Mouse (Mus musculus): ENCODE results near the gene Ubl4a. TPM values are rescaled to one million over a fixed set of nuclear protein-coding genes. Genes with fewer than 3 reads are reported as not detected.
A peak's percentile ranks its signal among the peaks of the same experiment; 100 is the strongest.
"Not testable (repeated sequence)": the region's sequence is repeated elsewhere in the genome, so short reads cannot be mapped to it uniquely, and the experiment has no call there.

Gene Ubl4a
- polyA plus RNA-seq, 1 experiment = 45.2 TPM

GRCm38 (mm10) chrX:74388153-74388552 lies 15.1 kb upstream of the Ubl4a start:
- H3K9ac ChIP-seq (ENCODE audit: low read depth, poor library complexity, severe bottlenecking) = no peak overlapping the region
- H3K27ac ChIP-seq (ENCODE audit: insufficient read depth, low read length) = no peak overlapping the region
- no peak overlapping the region for H3K4me3 ChIP-seq (ENCODE audit: low read depth, low read length)
- H3K4me1 ChIP-seq (ENCODE audit: control insufficient read depth, insufficient read depth, low read length) = no peaks in the 10 kb centered on the region
- no peaks in the 10 kb centered on the region for H3K27me3 ChIP-seq (ENCODE audit: control insufficient read depth, insufficient read depth, low read length, poor library complexity, severe bottlenecking)
- H3K9me3 ChIP-seq (replicated peaks; ENCODE audit: control insufficient read depth, insufficient read depth, low read length, poor library complexity, severe bottlenecking) = no peaks in the 10 kb centered on the region
- no peaks in the 10 kb centered on the region for H3K36me3 ChIP-seq (ENCODE audit: control insufficient read depth, insufficient read depth, low read length, poor library complexity, severe bottlenecking)
- TF ChIP-seq EP300 (IDR thresholded peaks at IDR 0.05; ENCODE audit: insufficient read depth, low read depth, low read length) = no peak
- TF ChIP-seq POLR2A (IDR thresholded peaks at IDR 0.05; ENCODE audit: insufficient read depth, low read length) = no peak
- no peak for TF ChIP-seq CTCF (IDR thresholded peaks at IDR 0.05; ENCODE audit: low read depth, low read length)

GRCm38 (mm10) chrX:74384451-74384850 lies 11.4 kb upstream of the Ubl4a start:
- TF ChIP-seq CTCF (IDR thresholded peaks at IDR 0.05; ENCODE audit: low read depth, low read length) (no peak), EP300 (IDR thresholded peaks at IDR 0.05; ENCODE audit: insufficient read depth, low read depth, low read length) (no peak), POLR2A (IDR thresholded peaks at IDR 0.05; ENCODE audit: insufficient read depth, low read length) (no peak)
- no peaks in the 10 kb centered on the region for H3K27me3 ChIP-seq (ENCODE audit: control insufficient read depth, insufficient read depth, low read length, poor library complexity, severe bottlenecking)

GRCm38 (mm10) chrX:74368209-74368909 lies 4.7 kb downstream of the Ubl4a start:
- peak overlapping the region; percentile 3; the same call in 1 of the 2 replicates for H3K27ac ChIP-seq (ENCODE audit: insufficient read depth, low read length)
- no peaks in the 10 kb centered on the region for H3K9me3 ChIP-seq (replicated peaks; ENCODE audit: control insufficient read depth, insufficient read depth, low read length, poor library complexity, severe bottlenecking)
- no peaks in the 10 kb centered on the region for H3K27me3 ChIP-seq (ENCODE audit: control insufficient read depth, insufficient read depth, low read length, poor library complexity, severe bottlenecking)
- TF ChIP-seq POLR2A (IDR thresholded peaks at IDR 0.05; ENCODE audit: insufficient read depth, low read length) = no peak
- H3K36me3 ChIP-seq (ENCODE audit: control insufficient read depth, insufficient read depth, low read length, poor library complexity, severe bottlenecking) = peaks cover 7% of the 10 kb centered on the region; the same call in 1 of the 2 replicates
- H3K4me1 ChIP-seq (ENCODE audit: control insufficient read depth, insufficient read depth, low read length) = no peaks in the 10 kb centered on the region
- peak overlapping the region; percentile 97 for H3K4me3 ChIP-seq (ENCODE audit: low read depth, low read length)
- peak overlapping the region; percentile 85 for H3K9ac ChIP-seq (ENCODE audit: low read depth, poor library complexity, severe bottlenecking)

More at GRCm38 (mm10) chrX:74384451-74384850, 11.4 kb upstream of the Ubl4a start:
- no peak overlapping the region for H3K9ac ChIP-seq (ENCODE audit: low read depth, poor library complexity, severe bottlenecking)
- H3K4me1 ChIP-seq (ENCODE audit: control insufficient read depth, insufficient read depth, low read length) = no peaks in the 10 kb centered on the region
- H3K36me3 ChIP-seq (ENCODE audit: control insufficient read depth, insufficient read depth, low read length, poor library complexity, severe bottlenecking) = no peaks in the 10 kb centered on the region
- H3K9me3 ChIP-seq (replicated peaks; ENCODE audit: control insufficient read depth, insufficient read depth, low read length, poor library complexity, severe bottlenecking) = no peaks in the 10 kb centered on the region
- H3K4me3 ChIP-seq (ENCODE audit: low read depth, low read length) = no peak overlapping the region
- no peak overlapping the region for H3K27ac ChIP-seq (ENCODE audit: insufficient read depth, low read length)

GRCm38 (mm10) chrX:74367512-74367911 lies 5.5 kb downstream of the Ubl4a start:
- Histone ChIP-seq H3K4me1 (ENCODE audit: control insufficient read depth, insufficient read depth, low read length) (no peaks in the 10 kb centered on the region), H3K27me3 (ENCODE audit: control insufficient read depth, insufficient read depth, low read length, poor library complexity, severe bottlenecking) (no peaks in the 10 kb centered on the region), H3K9ac (ENCODE audit: low read depth, poor library complexity, severe bottlenecking) (peak overlapping the region; percentile 85), H3K4me3 (ENCODE audit: low read depth, low read length) (peak overlapping the region; percentile 97), H3K36me3 (ENCODE audit: control insufficient read depth, insufficient read depth, low read length, poor library complexity, severe bottlenecking) (peaks cover 7% of the 10 kb centered on the region; the same call in 1 of the 2 replicates), H3K9me3 (replicated peaks; ENCODE audit: control insufficient read depth, insufficient read depth, low read length, poor library complexity, severe bottlenecking) (no peaks in the 10 kb centered on the region), H3K27ac (ENCODE audit: insufficient read depth, low read length) (no peak overlapping the region)
- no peak for TF ChIP-seq POLR2A (IDR thresholded peaks at IDR 0.05; ENCODE audit: insufficient read depth, low read length)
- no peak for TF ChIP-seq CTCF (IDR thresholded peaks at IDR 0.05; ENCODE audit: low read depth, low read length)
- no peak for TF ChIP-seq EP300 (IDR thresholded peaks at IDR 0.05; ENCODE audit: insufficient read depth, low read depth, low read length)

GRCm38 (mm10) chrX:74359171-74359570 lies 13.8 kb downstream of the Ubl4a start:
- Histone ChIP-seq H3K27ac (ENCODE audit: insufficient read depth, low read length) (no peak overlapping the region), H3K4me1 (ENCODE audit: control insufficient read depth, insufficient read depth, low read length) (no peaks in the 10 kb centered on the region), H3K4me3 (ENCODE audit: low read depth, low read length) (no peak overlapping the region), H3K9me3 (replicated peaks; ENCODE audit: control insufficient read depth, insufficient read depth, low read length, poor library complexity, severe bottlenecking) (no peaks in the 10 kb centered on the region), H3K27me3 (ENCODE audit: control insufficient read depth, insufficient read depth, low read length, poor library complexity, severe bottlenecking) (no peaks in the 10 kb centered on the region), H3K9ac (ENCODE audit: low read depth, poor library complexity, severe bottlenecking) (no peak overlapping the region), H3K36me3 (ENCODE audit: control insufficient read depth, insufficient read depth, low read length, poor library complexity, severe bottlenecking) (no peaks in the 10 kb centered on the region)
- TF ChIP-seq EP300 (IDR thresholded peaks at IDR 0.05; ENCODE audit: insufficient read depth, low read depth, low read length) = no peak
- no peak for TF ChIP-seq POLR2A (IDR thresholded peaks at IDR 0.05; ENCODE audit: insufficient read depth, low read length)
- TF ChIP-seq CTCF (IDR thresholded peaks at IDR 0.05; ENCODE audit: low read depth, low read length) = no peak

- not testable (repeated sequence) for H3K9me3 ChIP-seq (replicated peaks; ENCODE audit: control insufficient read depth, insufficient read depth, low read length, poor library complexity, severe bottlenecking); H3K27ac ChIP-seq (ENCODE audit: insufficient read depth, low read length); H3K9ac ChIP-seq (ENCODE audit: low read depth, poor library complexity, severe bottlenecking); H3K4me3 ChIP-seq (ENCODE audit: low read depth, low read length); H3K27me3 ChIP-seq (ENCODE audit: control insufficient read depth, insufficient read depth, low read length, poor library complexity, severe bottlenecking); H3K4me1 ChIP-seq (ENCODE audit: control insufficient read depth, insufficient read depth, low read length); H3K36me3 ChIP-seq (ENCODE audit: control insufficient read depth, insufficient read depth, low read length, poor library complexity, severe bottlenecking)
These were observed 15.9 kb downstream of the Ubl4a start for GRCm38 (mm10) chrX:74357069-74357468.

Data from ES-Bruce4 (cell line).